Mouse (Mus musculus) CD4-positive, CD25-positive, alpha-beta regulatory T cell, adult 4 months (primary cell): Measurements from ENCODE around the gene Gdf15. TPM values are rescaled to one million over a fixed set of nuclear protein-coding genes. Genes with fewer than 3 reads are reported as not detected.
A peak's percentile ranks its signal among the peaks of the same experiment; 100 is the strongest.

ENCODE experiments used
- ATAC-seq: one replicate; pipeline ENCODE4 v1.8.0; 2017
- polyA plus RNA-seq, 2 experiments: library from polyadenylated mRNA; unstranded; fragments of 100-300 nt; shearing (Covaris generic); gene quantifications; one replicate each; pipeline ENCODE4 v1.2.1; 2017

Gene Gdf15
- polyA plus RNA-seq, 2 experiments from 2014 or later = not detected

GRCm38 (mm10) chr8:70628986-70629490 is 3.2 kb downstream of the Gdf15 start:
- ATAC-seq = no peak

DNA sequence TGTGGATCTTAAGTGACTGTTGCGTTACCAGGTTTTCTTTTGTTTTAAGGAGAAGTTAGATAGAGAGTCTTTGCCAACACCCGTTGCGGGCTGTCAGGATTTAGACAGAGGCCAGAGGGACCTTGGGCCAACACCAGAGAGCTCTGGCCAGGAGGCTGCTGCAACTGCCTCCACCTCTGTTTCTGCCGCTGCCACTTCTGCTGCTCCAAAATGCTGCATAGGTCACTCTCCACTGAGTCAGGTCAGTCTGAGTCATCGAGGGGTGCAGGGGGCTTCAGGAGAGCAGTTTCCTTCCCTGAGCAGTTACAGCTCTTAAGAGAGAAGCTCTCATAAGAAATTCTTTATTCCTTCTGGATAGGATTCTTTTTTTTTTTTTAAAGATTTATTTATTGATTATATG is 5.2 kb downstream of the Gdf15 start:
- ATAC-seq = no peak

GRCm38 (mm10) chr8:70625104-70625503 is 7.2 kb downstream of the Gdf15 start:
- peak; percentile 25 for ATAC-seq

DNA sequence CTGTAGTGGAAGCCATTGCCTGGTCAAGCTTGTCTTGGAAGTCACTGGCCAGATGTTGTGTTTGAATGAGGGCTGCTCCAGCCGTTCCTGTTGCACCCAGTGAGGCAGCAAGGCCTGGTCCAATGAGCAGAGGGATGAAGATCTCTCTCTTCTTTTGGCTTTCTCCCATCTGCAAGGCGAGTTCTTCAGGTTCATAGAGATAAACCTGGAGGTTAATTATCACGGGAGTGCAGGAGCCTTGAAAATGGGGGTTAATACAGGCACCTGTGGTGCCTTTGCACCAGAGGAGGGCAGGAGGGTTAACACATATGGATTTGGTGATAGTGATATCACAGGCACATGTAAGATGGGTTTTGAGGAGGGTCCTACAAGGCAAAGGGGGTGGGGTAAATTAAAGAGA is 10.0 kb downstream of the Gdf15 start:
- ATAC-seq = no peak

DNA sequence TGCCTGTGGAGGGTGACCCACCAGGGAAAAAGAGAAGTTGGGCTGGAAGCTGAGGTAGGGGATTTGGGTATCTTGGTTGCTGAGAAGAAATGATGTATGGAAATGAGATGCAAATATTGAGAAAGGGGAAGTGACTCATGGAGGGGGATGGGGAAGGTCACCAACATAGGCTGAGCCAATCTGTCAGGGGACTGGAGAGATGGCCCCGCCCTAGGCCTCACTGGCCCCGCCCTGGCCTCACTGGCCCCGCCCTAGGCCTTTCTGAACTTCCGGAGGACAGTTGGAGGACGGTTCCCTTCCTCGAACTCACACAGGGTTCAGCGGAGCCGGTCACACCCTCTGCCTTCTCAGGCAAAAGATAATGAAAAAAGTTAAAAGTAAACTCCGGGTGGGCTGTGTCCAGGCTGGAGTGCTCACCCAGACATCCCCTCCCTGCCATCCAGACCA is 13.3 kb downstream of the Gdf15 start:
- peak; percentile 62 for ATAC-seq

- no peak for ATAC-seq
Measured at GRCm38 (mm10) chr8:70617985-70618384, 14.3 kb downstream of the Gdf15 start.

GRCm38 (mm10) chr8:70616645-70617044 is 15.6 kb downstream of the Gdf15 start:
- no peak for ATAC-seq

GRCm38 (mm10) chr8:70615894-70616293 is 16.4 kb downstream of the Gdf15 start, which contains the start of gene Lrrc25:
TSS of gene Lrrc25 (plus strand) at chr8:70616155.
- ATAC-seq = no peak

- ATAC-seq = no peak
Measured at GRCm38 (mm10) chr8:70615281-70615680, 17.0 kb downstream of the Gdf15 start.

DNA sequence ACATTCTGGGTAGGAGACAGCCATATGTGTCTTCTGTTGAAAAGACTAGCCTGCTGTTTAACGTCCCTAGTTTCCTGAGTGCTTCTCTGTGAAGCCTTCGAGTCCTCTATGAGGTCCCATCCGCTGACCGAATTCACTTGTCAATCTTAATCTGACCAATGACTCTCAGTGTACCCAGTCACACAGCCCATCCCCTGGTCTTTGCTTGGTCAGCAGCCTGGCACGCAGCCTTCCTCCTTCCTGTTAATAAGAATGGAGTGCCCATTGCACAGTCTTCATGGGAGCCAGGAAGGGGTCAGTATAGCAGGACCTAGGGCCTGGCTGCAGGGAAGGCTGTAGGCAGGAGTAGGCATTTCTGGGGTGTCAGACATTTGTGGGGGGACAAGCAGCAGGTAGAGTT is 17.8 kb downstream of the Gdf15 start:
- ATAC-seq = no peak

GRCm38 (mm10) chr8:70613763-70614162 is 18.5 kb downstream of the Gdf15 start:
- no peak for ATAC-seq

DNA sequence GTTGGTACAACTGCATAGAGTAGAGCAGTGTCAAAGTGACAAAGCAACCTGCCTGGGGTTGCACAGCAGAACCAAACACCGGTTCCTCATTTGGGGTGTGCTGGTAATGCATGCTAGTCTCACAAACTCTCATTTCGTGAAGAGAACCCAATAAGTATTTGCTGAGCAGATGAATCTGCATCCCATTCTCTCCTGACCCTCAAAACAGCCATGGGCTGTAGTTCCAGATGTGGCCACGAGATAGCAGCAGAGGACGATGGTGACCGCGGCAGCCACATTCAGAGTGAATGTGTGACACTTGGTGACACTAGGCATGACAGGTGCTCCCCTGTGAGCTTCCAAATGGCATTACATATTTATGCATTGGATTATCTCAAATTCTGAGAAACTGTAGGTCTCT is 20.4 kb downstream of the Gdf15 start:
- peak; percentile 31 for ATAC-seq

DNA sequence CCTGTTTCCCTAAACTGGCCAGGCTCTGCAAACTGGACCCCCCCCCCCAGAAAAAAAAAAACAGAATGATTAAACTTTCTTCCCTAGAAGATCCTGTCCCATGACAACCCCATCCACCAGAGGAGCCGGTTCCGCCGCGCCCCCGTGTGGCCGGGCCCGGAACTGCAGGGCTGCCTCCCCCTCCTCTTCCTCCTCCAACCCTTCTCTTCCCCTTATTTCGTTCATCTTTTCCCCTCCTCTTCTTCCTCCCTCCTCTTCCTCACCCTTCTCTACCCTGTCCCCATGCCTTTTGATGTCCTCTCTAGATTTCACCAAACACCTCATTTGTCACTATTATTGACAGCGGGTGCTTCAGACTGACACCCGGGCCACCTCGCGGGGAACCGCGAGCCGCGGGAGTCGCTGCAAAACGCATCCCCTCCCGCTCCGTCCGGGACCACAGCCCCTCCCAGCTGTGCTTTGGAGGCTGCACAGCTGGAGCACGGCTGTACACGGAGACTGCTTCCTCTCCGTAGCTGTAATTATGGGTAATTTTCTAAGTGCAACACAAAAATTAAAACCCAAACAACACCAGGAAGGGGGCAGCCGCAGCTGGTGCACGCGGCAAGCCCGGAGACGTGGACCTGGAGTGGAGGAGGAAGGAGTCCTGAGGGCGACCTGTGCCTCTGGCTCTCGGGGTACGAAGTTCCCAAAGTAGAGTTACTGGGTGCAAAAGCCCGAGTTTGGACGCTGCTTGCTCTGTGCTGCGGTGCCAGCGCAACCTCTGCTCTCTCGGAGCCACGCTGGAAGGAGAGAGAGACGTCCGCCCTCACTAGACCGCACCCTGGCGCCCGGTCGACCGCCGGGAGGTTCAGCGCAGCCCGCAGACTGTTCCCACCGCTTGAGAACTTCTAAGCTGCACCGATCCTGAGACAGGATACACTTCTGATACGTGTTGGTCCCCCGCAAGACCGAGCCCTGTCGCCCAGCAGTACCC is 21.2 kb downstream of the Gdf15 start:
- ATAC-seq = peak; percentile 12

GRCm38 (mm10) chr8:70609849-70610795 is 22.1 kb downstream of the Gdf15 start:
- peak; percentile 55 for ATAC-seq

DNA sequence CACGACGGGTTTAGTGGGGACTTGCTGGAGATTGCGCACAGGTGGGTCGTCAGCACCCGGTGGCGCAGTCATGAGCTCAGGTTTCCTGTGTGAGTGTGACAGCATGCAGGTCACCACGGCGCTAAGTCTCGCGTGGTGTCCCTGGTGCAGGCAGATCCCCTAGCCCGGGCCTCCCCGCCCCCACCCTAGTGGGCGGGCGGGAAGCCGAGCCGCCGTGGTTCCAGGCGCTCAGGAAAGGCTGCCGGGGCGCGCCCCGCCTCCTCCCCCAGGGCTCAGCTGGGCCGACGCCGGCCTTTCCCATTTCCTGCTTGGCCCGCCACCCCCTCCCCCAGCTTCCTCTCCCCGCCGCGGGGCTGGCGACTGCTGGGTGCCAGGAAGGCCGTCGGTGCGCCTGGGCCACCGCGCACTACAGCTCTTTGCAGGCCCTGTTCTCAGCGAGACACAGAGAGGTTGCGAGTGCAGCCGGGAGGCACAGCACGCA is 22.8 kb downstream of the Gdf15 start:
- peak; percentile 60 for ATAC-seq

- no peak for ATAC-seq
Measured at GRCm38 (mm10) chr8:70608749-70609367, 23.4 kb downstream of the Gdf15 start, which contains the start of gene Ssbp4. TSS of gene Ssbp4 (minus strand) at chr8:70608872.

DNA sequence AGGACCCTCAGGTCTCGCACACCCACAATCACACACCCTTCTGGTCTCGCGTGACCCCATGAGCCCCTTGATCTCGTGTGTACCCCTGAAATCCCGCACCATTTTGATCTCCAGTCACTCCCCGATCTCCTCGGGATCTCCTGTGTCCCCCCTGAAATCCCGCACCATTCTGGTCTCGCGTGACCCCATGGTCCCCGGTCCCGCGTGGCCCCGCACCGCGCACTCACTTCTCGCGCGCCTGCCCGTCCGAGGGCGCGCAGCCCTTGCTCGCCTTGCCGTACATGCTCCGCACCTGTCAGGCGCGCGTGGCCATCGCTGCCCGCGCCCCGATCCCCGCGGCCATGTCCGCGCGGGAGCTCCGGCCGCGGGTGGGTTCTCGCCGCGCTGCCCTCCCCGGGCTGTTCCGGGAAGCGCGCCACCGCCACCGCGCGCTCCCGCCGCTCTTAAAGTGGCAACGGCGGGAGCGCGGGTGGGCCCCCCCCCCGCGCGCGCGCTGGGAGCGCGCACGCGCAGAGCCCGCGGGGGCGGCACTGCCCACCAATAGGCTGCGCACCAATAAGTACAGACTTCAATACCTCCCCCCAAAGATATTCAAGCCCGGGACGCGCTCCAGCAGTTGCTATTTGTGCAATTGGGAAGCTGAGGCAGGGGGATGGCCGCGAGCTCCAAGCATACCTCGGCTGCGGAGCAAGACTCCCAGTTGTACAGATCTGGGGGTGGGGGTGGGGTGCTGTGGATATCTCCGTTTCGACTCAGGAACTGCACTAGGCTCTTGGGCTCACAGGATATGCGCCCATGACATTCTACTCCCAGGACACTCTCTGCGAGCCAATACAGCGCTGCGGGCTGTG is 24.1 kb downstream of the Gdf15 start:
- ATAC-seq = peak; percentile 16

GRCm38 (mm10) chr8:70607603-70607897 is 24.7 kb downstream of the Gdf15 start:
- ATAC-seq = no peak

DNA sequence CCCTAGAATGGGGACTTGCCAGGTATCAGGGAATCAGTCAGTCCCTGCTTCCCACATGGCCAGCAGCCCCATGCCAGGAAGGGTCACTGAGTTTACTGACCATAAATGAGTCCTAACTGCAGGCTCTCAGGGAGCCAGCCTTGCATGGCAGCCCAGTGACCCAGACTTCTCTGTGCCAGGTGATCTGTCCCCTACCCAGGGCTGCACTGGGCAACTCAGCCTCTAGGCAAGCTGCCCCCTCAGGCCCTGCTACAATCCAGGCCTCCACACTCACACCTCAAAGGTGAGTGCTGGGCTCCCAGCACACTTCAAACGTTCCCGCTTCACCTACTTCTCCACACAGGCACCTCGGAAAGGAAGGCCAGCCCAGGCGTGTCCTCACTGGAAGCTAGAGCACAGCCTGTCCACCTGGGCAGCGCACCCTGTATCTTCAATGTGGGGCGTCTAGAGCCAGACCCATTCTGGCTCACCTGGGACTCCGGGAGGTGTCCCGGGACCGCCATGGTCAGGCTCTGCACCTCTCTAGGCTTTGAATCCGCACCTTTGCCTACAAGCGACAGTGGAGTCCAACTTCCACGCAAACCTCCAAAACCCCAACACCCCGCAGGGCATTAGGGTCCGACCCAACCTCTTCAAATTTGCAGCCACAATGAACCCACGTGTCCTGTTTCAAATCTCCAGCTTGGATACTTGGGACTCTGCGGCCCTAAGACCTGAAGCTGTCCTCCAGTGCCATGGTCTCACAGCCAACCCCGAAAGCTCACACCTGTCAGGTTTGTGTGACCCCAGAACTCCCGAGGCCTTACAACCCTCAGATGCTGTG is 25.3 kb downstream of the Gdf15 start:
- ATAC-seq = no peak
